Comparison of ENCODE assay signal across 8 mouse cellular contexts in the genomic region with DNA sequence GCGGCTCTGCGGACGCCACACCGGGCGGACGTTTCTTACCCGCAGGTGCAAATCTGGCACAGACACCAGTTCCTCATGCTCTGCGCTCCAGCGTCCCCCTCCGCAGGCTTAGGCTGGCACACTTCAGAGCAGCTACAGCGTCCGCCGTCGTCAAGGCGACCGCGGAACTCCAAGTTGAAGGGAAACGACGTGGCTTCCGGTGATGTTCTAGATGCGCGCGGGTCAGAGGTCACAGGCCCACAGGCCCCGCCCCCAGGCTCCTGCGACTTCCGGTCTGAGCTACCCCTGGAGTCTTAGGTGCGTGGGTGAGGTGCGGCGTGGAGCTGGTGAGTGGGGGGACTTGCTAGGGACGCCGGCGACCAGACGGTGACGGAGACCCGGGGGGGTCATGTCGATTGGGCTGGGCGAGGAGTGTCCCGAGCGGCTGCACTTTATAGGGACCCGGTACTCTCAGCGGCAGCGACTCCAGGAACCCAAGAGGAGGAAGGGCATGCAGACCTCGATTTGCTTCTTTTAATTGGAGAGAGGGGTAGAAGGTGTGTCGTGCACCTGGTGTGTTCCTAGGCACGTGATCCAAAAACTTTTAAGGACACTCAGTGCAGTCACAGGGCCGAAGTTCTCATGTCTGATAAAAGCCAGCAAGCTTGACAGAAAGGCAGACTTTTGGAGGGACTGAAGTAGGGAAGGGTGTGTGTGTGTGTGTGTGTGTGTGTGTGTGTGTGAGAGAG. TPM values are rescaled to one million over a fixed set of nuclear protein-coding genes. Genes with fewer than 3 reads are reported as not detected.
DNase-seq lines count a peak whose midpoint lies in the region; ATAC-seq lines count a peak whose summit lies in the region.

Saxo2 (minus strand) TSS at position 176 of the 728 bp plus-strand sequence.
Efl1 (plus strand) TSS at position 262 of the 728 bp plus-strand sequence.

- H3K36me3 ChIP-seq in hindbrain, embryonic 12.5 days: no peaks in the 10 kb centered on the region

- peak; percentile 99 for ATAC-seq in hindbrain, embryonic 12.5 days (ENCODE audit: low FRiP score)

- DNase-seq in Muller cell, postnatal 12 days (ENCODE audit: inconsistent ontology term): peak; percentile 96
- peak; percentile 95 for DNase-seq in cerebellum, adult 9-11 months
- peak; percentile 95 for DNase-seq in frontal cortex, postnatal 10 days (ENCODE audit: low spot score in 2 of 2)
- peak; percentile 91 to 96 for DNase-seq in layer of hippocampus, postnatal 14 days (ENCODE audit: low spot score in 2 of 2)
- DNase-seq in lung, postnatal 14 days: peak; percentile 96
- DNase-seq in retina, adult 2 months (ENCODE audit: low read depth, low spot score): peak; percentile 81
- peak; percentile 97 for DNase-seq in thymus, postnatal 36 days

- peak within 1 kb of the TSS; percentile 70 for H3K4me2 ChIP-seq in hindbrain, embryonic 12.5 days (replicated peaks)

- no peaks in the 10 kb centered on the region for H3K27me3 ChIP-seq in hindbrain, embryonic 12.5 days

- H3K4me1 ChIP-seq in hindbrain, embryonic 12.5 days: peaks cover 14% of the 10 kb centered on the region

- H3K4me3 ChIP-seq in hindbrain, embryonic 12.5 days: peak within 1 kb of the TSS; percentile 62

- H3K9ac ChIP-seq in hindbrain, embryonic 12.5 days: peak within 1 kb of the TSS; percentile 72

- under 1% methylated on average over 46 of the region's 46 CpGs for WGBS in hindbrain, embryonic 12.5 days

- no peak within 1 kb of the TSS for H3K27ac ChIP-seq in hindbrain, embryonic 12.5 days

- H3K9me3 ChIP-seq in hindbrain, embryonic 12.5 days (replicated peaks): no peaks in the 10 kb centered on the region

RNA-seq across cellular contexts. Expression of gene Saxo2, which starts in this region (rescaled TPM):
- 14.0 and 15.9 TPM in 2 replicates for polyA plus RNA-seq in hindbrain, embryonic 12.5 days (2016; fragmentation: Nextera tagmentation; extraction: Ambion mirVana)
- total RNA-seq in layer of hippocampus, postnatal 14 days (2021): 10 to 100 TPM in 1 of 2 experiments, 1 to 10 TPM in 1; 9.4 to 14.9 TPM

RNA-seq across cellular contexts. Expression of gene Efl1, which starts in this region (rescaled TPM):
- polyA plus RNA-seq in hindbrain, embryonic 12.5 days (2016; fragmentation: Nextera tagmentation; extraction: Ambion mirVana): 19.3 and 22.1 TPM in 2 replicates
- 10 to 100 TPM; 17.0 to 19.7 TPM for total RNA-seq in layer of hippocampus, postnatal 14 days (2021)
